In the genomic region with DNA sequence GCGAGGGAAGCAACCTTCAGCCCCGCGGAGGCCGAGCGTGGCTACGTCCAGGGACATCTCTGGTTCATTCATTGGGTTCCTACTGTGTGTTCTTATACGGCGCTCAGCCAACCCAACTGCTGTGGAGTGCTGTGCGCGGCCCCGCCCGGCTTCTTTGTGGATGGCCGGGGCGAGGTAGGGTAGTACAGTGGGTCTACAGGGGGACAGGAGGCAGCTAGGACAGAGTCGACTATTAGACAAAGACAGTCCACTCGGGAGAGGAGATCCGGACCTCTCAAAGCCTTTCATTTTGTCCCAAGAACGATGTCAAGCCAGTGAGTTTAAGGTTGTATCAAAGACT, we compare ENCODE assay signal across 8 mouse cellular contexts. TPM values are rescaled to one million over a fixed set of nuclear protein-coding genes. Genes with fewer than 3 reads are reported as not detected.
DNase-seq lines count a peak whose midpoint lies in the region; ATAC-seq and TF ChIP-seq lines count a peak whose summit lies in the region.

No protein-coding gene starts in this region.

- peak overlapping the region; percentile 70 for H3K4me3 ChIP-seq in lung, embryonic 14.5 days (ENCODE audit: low read depth, low read length)
- peak overlapping the region; percentile 86 for H3K4me3 ChIP-seq in embryonic facial prominence, embryonic 14.5 days (ENCODE audit: low read depth, low read length)
- peak overlapping the region; percentile 90 for H3K4me3 ChIP-seq in intestine, embryonic 16.5 days (ENCODE audit: low read length)
- peak overlapping the region; percentile 93 for H3K4me3 ChIP-seq in neural tube, embryonic 15.5 days (replicated peaks)

- under 1% methylated on average over 18 of the region's 18 CpGs for WGBS in lung, embryonic 14.5 days
- WGBS in embryonic facial prominence, embryonic 14.5 days: under 1% methylated on average over 18 of the region's 18 CpGs
- under 1% methylated on average over 18 of the region's 18 CpGs for WGBS in intestine, embryonic 16.5 days
- WGBS in neural tube, embryonic 15.5 days: 1% methylated on average over 18 of the region's 18 CpGs

- no peak for DNase-seq in lung, embryonic 14.5 days
- no peak for DNase-seq in lung, postnatal 36 days
- DNase-seq in embryonic facial prominence, embryonic 14.5 days (ENCODE audit: low spot score): no peak
- no peak for DNase-seq in left cerebral cortex, adult 18-20 months (ENCODE audit: low spot score in 2 of 2)
- no peak for DNase-seq in right cerebral cortex, postnatal 25 days
- no peak for DNase-seq in ovary, adult 18-20 months (ENCODE audit: low spot score)

- no peak for TF ChIP-seq CTCF in lung, embryonic 14.5 days (IDR thresholded peaks at IDR 0.05; ENCODE audit: low read depth)

- no peaks in the 10 kb centered on the region for H3K27me3 ChIP-seq in lung, embryonic 14.5 days (ENCODE audit: insufficient read depth, low read length)
- no peaks in the 10 kb centered on the region for H3K27me3 ChIP-seq in embryonic facial prominence, embryonic 14.5 days (replicated peaks; ENCODE audit: control insufficient read depth, insufficient read depth, low read length)
- H3K27me3 ChIP-seq in intestine, embryonic 16.5 days (replicated peaks; ENCODE audit: control insufficient read depth, insufficient read depth, low read length): no peaks in the 10 kb centered on the region
- no peaks in the 10 kb centered on the region for H3K27me3 ChIP-seq in neural tube, embryonic 15.5 days (replicated peaks)

- peaks cover 52% of the 10 kb centered on the region for H3K36me3 ChIP-seq in lung, embryonic 14.5 days (ENCODE audit: insufficient read depth)
- peaks cover 48% of the 10 kb centered on the region for H3K36me3 ChIP-seq in embryonic facial prominence, embryonic 14.5 days (ENCODE audit: control insufficient read depth, insufficient read depth, low read length)
- peaks cover 16% of the 10 kb centered on the region; the same call in 1 of the 2 replicates for H3K36me3 ChIP-seq in intestine, embryonic 16.5 days (ENCODE audit: control insufficient read depth, insufficient read depth, low read length)
- H3K36me3 ChIP-seq in neural tube, embryonic 15.5 days: peaks cover 52% of the 10 kb centered on the region

- ATAC-seq in lung, embryonic 14.5 days (ENCODE audit: insufficient read depth): peak; percentile 24
- peak; percentile 3; the same call in 1 of the 2 replicates for ATAC-seq in embryonic facial prominence, embryonic 14.5 days (ENCODE audit: low read depth)
- ATAC-seq in intestine, embryonic 16.5 days: peak; percentile 23
- peak; percentile 34 for ATAC-seq in neural tube, embryonic 15.5 days (ENCODE audit: low FRiP score)

- peaks cover 13% of the 10 kb centered on the region for H3K4me1 ChIP-seq in lung, embryonic 14.5 days (ENCODE audit: insufficient read depth)
- peaks cover 15% of the 10 kb centered on the region for H3K4me1 ChIP-seq in embryonic facial prominence, embryonic 14.5 days (ENCODE audit: control insufficient read depth, insufficient read depth, low read length)
- H3K4me1 ChIP-seq in intestine, embryonic 16.5 days (ENCODE audit: control insufficient read depth, insufficient read depth, low read length): peaks cover 20% of the 10 kb centered on the region
- H3K4me1 ChIP-seq in neural tube, embryonic 15.5 days: peaks cover 53% of the 10 kb centered on the region

- no peaks in the 10 kb centered on the region for H3K9me3 ChIP-seq in lung, embryonic 14.5 days (ENCODE audit: low read depth, low read length)
- H3K9me3 ChIP-seq in embryonic facial prominence, embryonic 14.5 days (ENCODE audit: control insufficient read depth, low read length): no peaks in the 10 kb centered on the region
- no peaks in the 10 kb centered on the region for H3K9me3 ChIP-seq in intestine, embryonic 16.5 days (ENCODE audit: control insufficient read depth, low read length)
- H3K9me3 ChIP-seq in neural tube, embryonic 15.5 days (replicated peaks): no peaks in the 10 kb centered on the region

- H3K27ac ChIP-seq in lung, embryonic 14.5 days (ENCODE audit: low read depth): peak overlapping the region; percentile 9; the same call in 1 of the 2 replicates
- peak overlapping the region; percentile 42; the same call in 1 of the 2 replicates for H3K27ac ChIP-seq in embryonic facial prominence, embryonic 14.5 days (replicated peaks; ENCODE audit: low read depth, low read length)
- peak overlapping the region; percentile 20; the same call in 1 of the 2 replicates for H3K27ac ChIP-seq in intestine, embryonic 16.5 days (ENCODE audit: low read length)
- peak overlapping the region; percentile 87 for H3K27ac ChIP-seq in neural tube, embryonic 15.5 days (replicated peaks)

- peak overlapping the region; percentile 88 for H3K4me2 ChIP-seq in lung, embryonic 14.5 days
- peak overlapping the region; percentile 93 for H3K4me2 ChIP-seq in embryonic facial prominence, embryonic 14.5 days (ENCODE audit: low read depth, low read length)
- H3K4me2 ChIP-seq in intestine, embryonic 16.5 days (ENCODE audit: low read depth, low read length): peak overlapping the region; percentile 95
- H3K4me2 ChIP-seq in neural tube, embryonic 15.5 days: peak overlapping the region; percentile 95

- peak overlapping the region; percentile 82 for H3K9ac ChIP-seq in lung, embryonic 14.5 days
- peak overlapping the region; percentile 82 for H3K9ac ChIP-seq in embryonic facial prominence, embryonic 14.5 days (ENCODE audit: low read depth, low read length)
- H3K9ac ChIP-seq in intestine, embryonic 16.5 days (ENCODE audit: low read depth, low read length): peak overlapping the region; percentile 88
- H3K9ac ChIP-seq in neural tube, embryonic 15.5 days (replicated peaks): peak overlapping the region; percentile 85

RNA-seq across cellular contexts. Expression of gene Spsb3, which starts 0.5 kb away (rescaled TPM):
- 34.8 and 37.2 TPM in 2 replicates for polyA plus RNA-seq in lung, embryonic 14.5 days (2014; fragmentation: Nextera tagmentation; extraction: Ambion mirVana)
- 40.8 and 41.7 TPM in 2 replicates for polyA plus RNA-seq in embryonic facial prominence, embryonic 14.5 days (2014; fragmentation: Nextera tagmentation; extraction: Ambion mirVana)
- 33.9 and 34.4 TPM in 2 replicates for polyA plus RNA-seq in intestine, embryonic 16.5 days (2015; fragmentation: Nextera tagmentation; extraction: Ambion mirVana)
- 77.6 and 84.2 TPM in 2 replicates for polyA plus RNA-seq in neural tube, embryonic 15.5 days (2015; fragmentation: Nextera tagmentation; extraction: Ambion mirVana)
- total RNA-seq in left cerebral cortex, adult 18-20 months (2021): 10 to 100 TPM; 60.3 to 60.7 TPM

RNA-seq across cellular contexts. Expression of gene Nubp2, which starts 0.8 kb away (rescaled TPM):
- 53.0 and 56.5 TPM in 2 replicates for polyA plus RNA-seq in lung, embryonic 14.5 days (2014; fragmentation: Nextera tagmentation; extraction: Ambion mirVana)
- polyA plus RNA-seq in embryonic facial prominence, embryonic 14.5 days (2014; fragmentation: Nextera tagmentation; extraction: Ambion mirVana): 47.5 and 48.0 TPM in 2 replicates
- polyA plus RNA-seq in intestine, embryonic 16.5 days (2015; fragmentation: Nextera tagmentation; extraction: Ambion mirVana): 58.9 and 61.3 TPM in 2 replicates
- 63.2 and 68.9 TPM in 2 replicates for polyA plus RNA-seq in neural tube, embryonic 15.5 days (2015; fragmentation: Nextera tagmentation; extraction: Ambion mirVana)
- total RNA-seq in left cerebral cortex, adult 18-20 months (2021): 10 to 100 TPM; 30.4 to 31.0 TPM

RNA-seq across cellular contexts. Expression of gene Eme2, which starts 8.0 kb away (rescaled TPM):
- 21.2 and 23.3 TPM in 2 replicates for polyA plus RNA-seq in lung, embryonic 14.5 days (2014; fragmentation: Nextera tagmentation; extraction: Ambion mirVana)
- polyA plus RNA-seq in embryonic facial prominence, embryonic 14.5 days (2014; fragmentation: Nextera tagmentation; extraction: Ambion mirVana): 23.0 and 24.9 TPM in 2 replicates
- polyA plus RNA-seq in intestine, embryonic 16.5 days (2015; fragmentation: Nextera tagmentation; extraction: Ambion mirVana): 28.3 and 33.0 TPM in 2 replicates
- 27.9 and 31.3 TPM in 2 replicates for polyA plus RNA-seq in neural tube, embryonic 15.5 days (2015; fragmentation: Nextera tagmentation; extraction: Ambion mirVana)
- total RNA-seq in left cerebral cortex, adult 18-20 months (2021): 10 to 100 TPM; 47.5 to 51.1 TPM

RNA-seq across cellular contexts. Expression of gene Mrps34, which starts 8.0 kb away (rescaled TPM):
- polyA plus RNA-seq in lung, embryonic 14.5 days (2014; fragmentation: Nextera tagmentation; extraction: Ambion mirVana): 92.1 and 93.7 TPM in 2 replicates
- polyA plus RNA-seq in embryonic facial prominence, embryonic 14.5 days (2014; fragmentation: Nextera tagmentation; extraction: Ambion mirVana): 78.5 and 78.7 TPM in 2 replicates
- 121 and 129 TPM in 2 replicates for polyA plus RNA-seq in intestine, embryonic 16.5 days (2015; fragmentation: Nextera tagmentation; extraction: Ambion mirVana)
- polyA plus RNA-seq in neural tube, embryonic 15.5 days (2015; fragmentation: Nextera tagmentation; extraction: Ambion mirVana): 89.0 and 89.5 TPM in 2 replicates
- total RNA-seq in left cerebral cortex, adult 18-20 months (2021): 10 to 100 TPM; 69.0 to 72.9 TPM

RNA-seq across cellular contexts. Expression of gene Nme3, which starts 9.4 kb away (rescaled TPM):
- polyA plus RNA-seq in lung, embryonic 14.5 days (2014; fragmentation: Nextera tagmentation; extraction: Ambion mirVana): 65.1 and 77.1 TPM in 2 replicates
- 37.5 and 46.1 TPM in 2 replicates for polyA plus RNA-seq in embryonic facial prominence, embryonic 14.5 days (2014; fragmentation: Nextera tagmentation; extraction: Ambion mirVana)
- polyA plus RNA-seq in intestine, embryonic 16.5 days (2015; fragmentation: Nextera tagmentation; extraction: Ambion mirVana): 76.8 and 77.1 TPM in 2 replicates
- polyA plus RNA-seq in neural tube, embryonic 15.5 days (2015; fragmentation: Nextera tagmentation; extraction: Ambion mirVana): 92.9 and 105 TPM in 2 replicates
- total RNA-seq in left cerebral cortex, adult 18-20 months (2021): 10 to 100 TPM; 51.8 to 54.1 TPM

Comparison
In these comparisons a context has a peak if more than half of its experiments do, and no peak if none do; other contexts are left out.
1. H3K27ac ChIP-seq: peak in every context shown above with its lines; median percentile 87 in neural tube, embryonic 15.5 days; 42 in embryonic facial prominence, embryonic 14.5 days; 20 in intestine, embryonic 16.5 days; 9 in lung, embryonic 14.5 days.